Mouse (Mus musculus) CD8-positive naive resting alpha-beta T cell, adult 2 months (primary cell): ENCODE data around the gene Apbb2.

ENCODE experiments used
- DNase-seq, 2 experiments: peaks; one replicate each; pipeline ENCODE4 v3.0.0; 2022; ENCODE audit warnings: low read depth in 2 of 2, low spot score in 2 of 2

The Apbb2 gene

DNA sequence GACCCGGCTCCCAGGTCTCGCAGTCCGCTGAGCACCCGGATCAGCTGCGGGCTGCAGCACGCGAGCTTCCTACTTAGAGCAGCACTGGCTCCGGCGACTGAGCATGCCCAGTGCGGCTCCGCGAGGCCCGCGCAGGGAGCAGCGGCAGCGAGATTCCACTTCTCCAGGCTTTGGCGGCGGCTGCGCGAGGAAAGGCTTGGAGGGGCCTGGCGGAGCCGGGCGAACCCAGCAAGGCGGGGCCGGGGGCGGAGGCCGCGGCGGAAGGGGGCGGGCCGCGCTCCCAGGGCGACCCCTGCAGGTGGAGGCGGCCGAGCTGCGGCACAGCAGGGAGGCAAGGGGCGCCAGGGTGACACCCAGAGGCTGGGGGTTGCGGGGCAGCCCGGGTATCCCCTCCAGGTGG is at the start of gene Apbb2:
TSS of gene Apbb2 (minus strand) at position 188 of the 400 bp plus-strand sequence.
- DNase-seq = peak; percentile 77 to 79

DNA sequence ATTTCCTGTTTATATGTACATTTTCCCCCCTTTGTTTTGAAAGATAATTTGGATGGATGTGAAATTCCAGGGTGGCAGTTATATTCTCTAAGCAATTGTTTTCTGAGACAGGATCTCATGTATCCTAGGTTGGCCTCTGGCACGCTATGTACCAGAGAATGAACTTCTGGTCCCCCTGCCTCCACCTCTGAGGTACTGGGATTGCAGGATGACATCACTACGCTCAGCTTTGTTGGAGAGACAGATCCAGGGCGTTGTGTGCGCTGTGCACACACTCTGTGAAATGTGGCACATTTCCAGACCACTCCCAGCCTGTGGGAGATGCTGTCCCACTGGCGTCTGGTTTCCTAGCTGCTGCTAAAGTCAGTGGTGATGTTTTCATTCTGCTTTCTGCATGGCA is 35.6 kb upstream of the Apbb2 start:
- DNase-seq = no peak

DNA sequence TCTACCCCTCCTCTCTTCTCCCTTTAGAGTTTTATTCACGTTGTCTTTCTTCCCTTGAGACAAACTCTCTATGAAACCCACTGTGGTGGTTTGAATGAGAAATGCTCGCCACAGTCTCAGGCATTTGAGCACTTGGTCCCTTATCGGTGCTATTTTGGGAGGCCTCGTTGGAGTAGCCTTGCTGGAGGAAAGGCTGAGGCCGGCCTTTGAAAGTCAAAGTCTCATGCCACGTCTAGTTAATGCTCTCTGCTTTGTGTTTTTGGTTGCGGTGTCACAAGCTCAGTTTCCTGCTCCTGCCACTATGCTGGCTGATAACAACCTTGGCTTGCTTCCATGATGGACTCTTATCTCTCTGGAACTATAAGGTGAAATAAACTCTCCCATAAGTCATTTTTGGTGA is 28.9 kb upstream of the Apbb2 start:
- DNase-seq = no peak

DNA sequence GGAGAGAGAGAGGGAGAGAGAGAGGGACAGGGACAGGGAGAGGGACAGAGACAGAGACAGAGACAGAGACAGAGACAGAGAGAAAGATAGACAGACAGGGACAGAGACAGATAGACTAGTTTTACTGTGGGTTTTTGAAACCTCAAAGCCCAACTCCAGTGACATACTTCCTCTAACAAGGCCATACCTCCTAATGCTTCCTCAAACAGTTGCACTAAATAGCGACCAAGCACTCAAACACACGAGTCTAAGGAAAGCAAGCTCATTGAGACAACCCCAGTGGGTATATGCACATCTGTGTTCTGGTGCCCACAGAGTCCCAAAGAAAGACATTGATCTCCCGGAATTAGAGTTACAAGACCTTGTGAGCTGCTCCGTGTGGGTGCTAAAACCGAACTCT is 24.7 kb upstream of the Apbb2 start:
- DNase-seq = no peak

DNA sequence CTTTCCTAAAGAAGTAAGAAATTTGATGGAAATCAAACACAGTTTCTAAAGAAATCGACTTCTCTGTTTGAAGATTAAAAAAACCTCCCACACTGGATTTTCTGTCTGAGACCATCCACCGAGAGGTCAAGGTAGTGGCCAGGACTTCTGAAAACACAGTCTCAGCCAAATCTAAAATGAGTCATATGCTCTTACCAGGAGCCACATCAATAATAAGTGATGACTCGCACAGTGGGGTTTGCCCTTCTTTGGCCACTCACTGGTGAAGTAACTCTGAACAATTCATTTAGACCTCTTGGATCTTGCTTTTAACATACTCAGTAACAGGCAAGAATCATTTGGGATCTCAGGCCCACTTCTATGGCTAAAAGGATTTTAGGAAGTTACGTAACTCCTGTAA is 23.6 kb upstream of the Apbb2 start:
- no peak for DNase-seq

DNA sequence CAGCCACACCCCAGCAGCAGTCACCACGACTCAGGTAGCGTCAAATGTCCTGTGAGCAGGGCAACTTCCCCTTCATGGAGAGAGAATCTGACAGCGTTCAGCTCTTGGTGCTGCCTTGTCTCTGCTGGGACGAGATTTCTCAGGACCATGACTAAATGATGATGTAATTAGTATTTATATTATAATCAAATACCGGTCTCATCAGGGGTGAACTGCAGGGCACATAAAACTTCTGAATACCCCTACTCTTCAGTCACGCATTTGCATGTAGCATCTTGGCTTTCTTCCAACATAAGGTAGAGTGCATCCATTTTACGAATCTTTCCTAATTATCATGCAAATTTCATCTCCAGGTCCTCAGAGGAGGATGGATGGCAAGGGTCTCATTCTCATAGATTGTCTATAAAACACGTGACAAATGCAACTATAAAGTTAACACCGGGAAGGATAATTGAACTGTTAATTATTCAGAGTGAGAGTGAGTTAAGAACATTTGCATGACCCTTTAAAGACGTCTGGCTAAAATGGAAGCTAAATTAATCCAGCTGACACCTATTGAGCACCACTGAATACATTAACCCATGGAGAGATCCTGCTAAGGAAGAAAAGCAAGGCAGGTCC is 17.0 kb upstream of the Apbb2 start:
- no peak for DNase-seq

DNA sequence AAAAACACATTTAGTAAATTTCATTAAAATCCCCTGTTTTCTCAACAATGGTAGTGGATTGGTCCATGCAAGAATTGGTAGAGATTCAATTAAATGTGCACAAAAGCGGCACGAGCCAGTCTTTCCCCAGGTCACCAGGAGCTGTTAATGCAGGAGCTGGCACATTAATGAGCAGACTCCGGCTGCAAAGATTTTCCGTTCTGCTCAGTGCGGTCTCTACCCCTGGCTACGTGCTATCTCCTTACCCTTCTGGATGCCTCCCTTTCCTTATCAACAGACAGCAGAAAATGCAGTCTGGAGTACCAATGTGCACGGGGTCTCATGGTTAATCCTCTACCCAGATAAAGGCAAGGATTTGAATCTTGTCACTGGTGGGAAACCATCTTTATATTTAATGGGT is 9.2 kb upstream of the Apbb2 start:
- DNase-seq = no peak

DNA sequence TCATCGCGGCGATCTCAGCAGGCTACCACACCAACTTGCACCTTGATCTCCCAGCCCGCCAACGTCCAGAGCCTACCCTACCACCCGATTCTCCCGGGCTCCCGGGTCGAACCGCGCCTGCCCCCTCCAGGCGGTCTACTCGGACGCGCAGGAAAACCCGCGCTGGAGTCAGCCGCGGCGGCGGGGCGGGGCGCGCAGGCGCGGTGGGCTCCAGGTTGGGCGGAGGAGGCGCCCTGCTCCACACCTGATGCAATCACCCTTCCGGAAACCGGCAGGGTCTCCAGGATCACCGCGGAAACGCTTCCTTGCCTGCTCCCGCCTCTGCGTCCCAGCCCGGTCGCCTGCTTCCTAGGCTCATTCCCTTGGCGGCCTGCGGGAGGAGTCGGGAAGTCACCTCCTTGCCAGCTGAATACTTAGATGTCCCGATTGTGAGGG is 1.6 kb upstream of the Apbb2 start:
- DNase-seq = peak; percentile 44 to 48

DNA sequence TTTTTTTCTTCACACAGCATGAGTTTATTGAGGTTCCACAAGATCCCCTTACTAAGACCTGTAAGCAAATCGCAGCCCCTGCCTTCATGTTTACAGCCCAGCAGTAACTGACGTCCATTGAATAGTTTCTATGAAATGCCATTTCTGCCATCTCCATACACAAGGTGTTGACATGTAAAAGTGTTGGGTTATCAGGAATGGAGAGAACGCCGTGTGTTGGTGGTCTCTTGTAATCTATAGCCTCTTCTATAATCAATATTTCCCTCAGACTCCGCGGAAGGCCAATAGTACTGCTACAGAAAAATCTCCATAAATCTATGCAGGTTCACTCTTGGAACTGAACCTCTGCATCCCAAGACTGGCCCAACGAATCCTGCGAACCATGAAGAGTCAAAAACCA is 1.1 kb upstream of the Apbb2 start:
- DNase-seq = no peak

DNA sequence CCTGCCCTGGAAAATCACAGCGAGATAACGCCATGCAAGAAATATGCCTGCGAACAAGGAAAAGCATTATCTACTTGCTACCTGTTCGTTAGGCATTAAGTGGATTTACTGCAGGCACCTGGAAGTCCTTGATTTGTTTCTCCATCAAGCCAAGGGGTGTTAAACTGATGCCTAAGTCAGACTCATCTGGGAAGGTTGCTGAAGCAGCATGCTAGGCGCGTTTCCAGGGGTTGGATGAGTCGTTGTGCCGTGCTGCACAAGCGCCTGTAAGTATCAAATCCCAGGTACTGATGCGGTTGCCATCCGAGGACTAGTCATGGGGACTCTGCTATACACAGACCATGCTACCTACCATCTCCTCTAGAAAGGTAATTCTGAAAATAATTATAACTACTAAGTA is 611 bp upstream of the Apbb2 start:
- DNase-seq = no peak

DNA sequence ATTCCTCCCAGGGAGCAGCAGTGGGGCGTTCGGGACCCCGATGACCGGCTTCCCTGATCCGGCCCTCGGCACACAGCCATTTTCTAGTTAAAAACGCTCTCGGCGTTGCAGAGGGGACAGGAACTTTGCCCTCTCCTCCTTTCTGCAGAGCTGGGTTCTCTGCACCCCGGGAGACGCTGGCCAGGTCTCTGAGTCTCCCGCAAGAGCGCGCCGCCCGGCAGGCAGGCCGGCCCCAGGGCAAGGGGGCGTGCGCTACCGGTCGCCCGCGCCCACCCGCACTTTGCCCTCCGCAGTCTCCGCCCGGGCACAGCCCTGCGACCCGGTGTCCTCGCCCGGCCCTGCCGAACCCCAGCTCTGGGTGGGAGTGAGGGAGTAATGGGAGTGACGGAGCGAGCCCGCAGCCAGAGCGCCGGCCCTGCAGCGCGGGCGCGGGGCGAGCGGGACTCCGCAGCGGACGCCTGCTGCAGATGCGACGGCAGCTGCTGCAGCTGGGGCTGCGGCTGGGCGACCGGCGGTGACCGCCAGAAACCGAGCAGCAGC is 593 bp downstream of the Apbb2 start:
- DNase-seq = peak in 1 of 2 experiments; percentile 6

DNA sequence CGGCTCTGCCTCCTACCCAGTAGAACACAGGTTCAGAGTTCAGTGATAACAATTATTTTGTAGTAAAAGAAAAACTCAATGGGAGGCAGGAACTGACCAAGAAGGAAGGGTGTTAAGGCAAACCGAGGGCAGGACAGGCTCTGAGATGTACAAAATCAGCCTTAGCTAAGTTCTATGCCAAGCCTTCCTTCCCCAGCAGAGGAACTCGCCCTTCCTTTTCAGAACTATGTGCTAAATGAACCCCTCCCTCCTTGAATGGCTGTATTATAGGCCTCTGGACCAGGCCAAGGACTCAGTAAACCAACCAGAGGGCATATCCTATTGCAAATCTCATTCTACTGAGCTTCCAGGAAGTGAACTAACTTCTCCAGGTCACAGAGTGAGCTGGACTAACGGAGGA is 3.6 kb downstream of the Apbb2 start:
- DNase-seq = no peak

DNA sequence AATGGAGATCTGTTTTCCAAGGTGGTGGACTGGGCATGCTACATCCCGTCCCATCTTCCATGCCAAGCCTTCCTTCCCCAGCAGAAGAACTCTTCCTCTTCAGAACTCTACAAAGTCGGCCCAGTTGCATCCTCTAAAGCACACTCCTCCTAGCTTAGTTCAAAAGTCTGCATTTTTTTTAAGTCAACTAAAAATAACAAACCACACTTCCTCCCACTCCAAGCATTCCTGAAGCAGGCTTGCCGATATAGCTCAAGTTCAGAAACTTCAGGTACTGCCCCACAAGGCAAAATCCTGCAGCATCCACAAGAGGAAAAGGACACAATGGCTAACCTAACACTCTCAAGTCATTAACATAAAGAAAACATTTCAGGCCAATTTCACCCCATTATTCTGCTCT is 4.9 kb downstream of the Apbb2 start:
- no peak for DNase-seq

DNA sequence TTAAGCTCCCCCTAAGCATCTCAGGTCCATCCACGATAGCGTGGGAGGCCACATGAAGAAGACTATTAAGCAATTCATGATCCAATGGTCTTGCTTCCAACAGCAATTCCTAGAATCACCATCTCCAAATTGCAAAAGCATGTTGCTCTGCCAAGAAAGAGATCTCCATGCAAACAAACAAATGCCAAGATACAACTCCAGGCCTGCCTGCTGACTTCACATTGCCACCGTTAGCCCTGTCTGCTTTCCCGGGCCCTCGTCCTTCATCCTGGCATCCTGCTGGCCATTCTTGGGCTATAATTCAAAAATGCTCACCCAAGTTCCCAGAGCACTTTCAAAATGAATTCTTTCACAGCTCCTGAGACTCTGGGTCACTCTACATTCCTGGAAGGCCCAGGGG is 5.6 kb downstream of the Apbb2 start:
- DNase-seq = no peak

DNA sequence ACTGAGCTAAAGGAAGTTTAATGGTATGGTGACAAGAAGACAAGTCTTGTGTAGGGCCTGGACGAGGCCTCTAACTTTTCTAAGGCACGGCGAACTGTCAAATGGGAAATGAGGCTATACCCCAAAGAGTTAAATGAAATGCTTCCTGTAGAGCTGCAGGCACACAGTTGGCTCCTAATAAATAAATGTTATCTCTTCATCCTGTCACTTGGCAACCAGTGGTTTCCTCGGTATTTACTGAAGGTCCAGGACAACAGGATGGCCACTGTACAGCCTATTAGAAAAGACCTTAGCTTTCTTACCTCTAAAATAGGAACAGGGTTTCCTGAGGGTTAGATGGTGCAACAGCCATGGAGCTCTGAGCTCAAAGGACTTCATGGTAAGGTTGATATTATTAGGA is 6.7 kb downstream of the Apbb2 start:
- no peak for DNase-seq

DNA sequence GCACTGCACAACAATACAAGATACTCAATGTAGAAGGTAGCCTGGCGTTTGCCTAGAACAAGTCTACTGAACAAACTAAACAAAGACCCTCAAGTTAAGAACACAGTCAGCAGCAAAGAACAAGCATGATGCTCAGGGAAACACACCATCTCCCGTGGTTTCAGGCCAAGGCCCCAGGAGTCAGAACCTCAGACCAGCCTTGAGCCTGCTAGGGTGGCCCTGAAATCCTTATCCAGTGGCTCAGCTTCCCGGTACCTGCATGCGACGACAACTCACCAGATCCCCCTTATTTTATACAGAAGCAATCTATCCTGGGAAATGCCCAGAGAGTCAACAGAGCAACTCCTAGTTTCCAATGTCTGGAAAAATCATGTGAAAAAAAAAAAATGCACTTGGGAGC is 7.2 kb downstream of the Apbb2 start:
- DNase-seq = no peak

DNA sequence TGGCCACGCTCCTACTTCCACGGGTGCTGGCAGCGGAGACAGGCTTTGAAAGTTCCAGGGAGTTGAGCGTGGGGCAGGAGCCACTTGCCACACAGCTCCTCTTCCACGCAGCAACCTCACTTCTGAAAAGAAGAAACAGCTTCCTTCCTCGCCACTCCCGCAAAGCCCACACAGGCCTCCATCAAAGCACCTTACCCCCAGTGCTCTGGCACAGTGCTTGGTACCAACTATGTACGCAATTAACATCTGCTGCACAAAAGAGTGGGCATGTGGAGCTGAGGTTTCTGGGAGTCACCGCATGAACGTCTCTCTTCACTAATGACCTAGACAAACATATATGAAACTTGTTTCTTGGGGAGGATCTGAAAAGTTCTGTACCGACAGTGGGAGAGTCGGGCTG is 8.3 kb downstream of the Apbb2 start:
- DNase-seq = no peak

DNA sequence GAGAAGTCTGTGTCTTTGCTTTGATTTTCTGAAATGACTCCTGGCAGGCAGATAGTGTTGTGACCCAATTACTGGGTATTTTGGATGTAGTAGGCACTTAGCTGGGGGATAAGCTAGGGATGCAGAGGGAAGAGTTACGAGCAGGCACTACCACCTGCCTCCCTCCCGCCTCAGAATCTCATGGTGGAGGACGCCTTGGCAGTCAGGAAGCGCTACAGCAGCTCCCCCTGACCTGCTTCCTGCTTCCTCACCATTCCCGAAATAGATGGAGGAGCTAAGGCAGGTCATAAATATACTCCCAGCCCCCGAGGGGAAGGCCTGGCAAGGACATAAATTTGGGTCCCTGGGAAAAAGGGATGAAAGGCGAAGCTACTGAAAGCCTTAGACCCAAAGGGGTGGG is 9.3 kb downstream of the Apbb2 start:
- DNase-seq = no peak

DNA sequence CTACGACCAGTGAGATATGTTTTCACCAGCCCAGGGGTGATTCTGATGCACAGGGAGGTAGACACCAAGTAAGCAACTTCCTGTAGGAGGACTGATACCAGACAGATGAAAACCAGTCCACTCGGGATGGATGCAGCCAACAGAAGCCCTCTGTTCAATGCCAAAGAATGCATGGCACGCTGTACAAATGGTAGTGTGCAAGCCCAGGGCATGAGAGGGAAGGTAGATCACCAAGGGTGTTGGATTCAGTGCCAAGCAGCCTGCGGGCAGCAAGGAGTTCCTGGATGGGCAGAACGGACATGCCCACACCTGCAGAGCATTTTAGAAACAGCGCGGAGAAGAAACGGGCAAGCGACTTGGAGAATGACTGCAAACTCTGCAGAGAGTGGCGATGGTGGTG is 10.8 kb downstream of the Apbb2 start:
- no peak for DNase-seq

DNA sequence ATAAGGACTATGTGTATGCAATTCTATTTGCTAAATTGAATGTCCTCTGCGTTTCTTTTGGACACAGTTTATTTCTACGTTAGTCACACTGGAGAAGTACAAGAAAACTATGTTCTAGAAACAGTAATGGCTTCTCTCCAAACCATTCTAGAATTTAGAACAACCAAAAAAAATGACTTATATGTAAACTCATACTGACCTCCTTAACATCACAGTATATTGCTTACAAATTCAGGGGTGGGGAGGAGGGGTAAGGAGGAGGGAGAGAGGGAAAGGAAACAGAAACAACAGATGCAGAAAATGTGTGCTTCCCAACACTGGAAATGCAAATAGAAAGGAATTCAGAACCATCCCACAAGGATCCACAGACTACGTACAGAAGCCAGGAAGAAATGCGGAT is 11.4 kb downstream of the Apbb2 start:
- DNase-seq = no peak

DNA sequence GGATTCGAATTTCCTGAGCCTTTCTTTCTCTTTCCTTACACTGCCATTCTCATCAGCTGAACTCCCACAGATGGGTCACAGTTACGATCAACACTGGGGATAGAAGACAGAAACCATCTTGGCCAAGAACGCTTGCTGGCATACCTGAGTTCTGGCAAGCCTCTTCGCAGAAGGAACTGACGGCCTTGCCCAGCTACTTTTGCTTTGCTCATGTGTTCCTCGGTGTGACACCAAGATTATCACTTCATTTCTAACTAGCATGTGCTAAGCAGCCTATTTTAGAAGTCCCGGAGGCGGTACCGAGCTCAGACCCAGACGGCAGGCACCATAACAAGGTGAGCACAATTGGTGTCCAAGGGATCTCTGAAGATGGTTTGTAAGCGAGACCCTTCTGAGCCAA is 12.9 kb downstream of the Apbb2 start:
- no peak for DNase-seq

DNA sequence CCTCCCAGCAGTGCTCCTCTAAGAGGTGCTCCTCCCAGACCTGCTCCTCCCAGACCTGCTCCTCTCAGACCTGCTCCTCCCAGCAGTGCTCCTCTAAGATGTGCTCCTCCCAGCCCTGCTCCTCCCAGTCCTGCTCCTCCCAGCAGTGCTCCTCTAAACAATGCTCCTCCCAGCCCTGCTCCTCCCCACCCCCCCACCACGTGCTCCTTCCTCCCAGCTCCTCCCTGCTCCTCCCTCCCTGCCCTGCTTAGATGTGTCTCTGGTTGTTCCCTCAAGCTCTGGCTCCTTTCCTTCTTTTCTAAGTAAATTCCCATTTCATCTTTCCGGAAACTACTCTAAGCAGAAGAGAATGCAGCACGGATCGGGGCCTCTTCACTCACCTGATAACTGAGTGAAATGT is 14.2 kb downstream of the Apbb2 start:
- DNase-seq = no peak

DNA sequence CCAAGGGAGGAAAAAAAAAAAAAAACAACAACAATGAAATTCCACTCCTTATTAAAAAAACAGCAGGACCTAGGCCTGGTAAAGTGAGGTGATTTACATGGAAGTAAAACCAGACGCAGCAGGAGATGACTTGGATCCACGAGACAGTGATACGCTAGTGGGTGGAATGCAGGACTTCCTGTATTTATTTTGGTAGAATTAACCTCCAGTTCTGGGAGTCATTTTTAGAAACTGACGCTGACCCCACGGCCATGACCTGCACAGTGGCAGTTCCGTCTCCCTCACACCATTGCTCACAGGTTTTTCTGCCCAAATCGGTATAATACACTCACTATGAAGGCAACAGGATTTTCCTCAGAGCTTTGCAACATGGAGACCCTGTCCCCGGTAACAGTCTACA is 14.8 kb downstream of the Apbb2 start:
- no peak for DNase-seq

DNA sequence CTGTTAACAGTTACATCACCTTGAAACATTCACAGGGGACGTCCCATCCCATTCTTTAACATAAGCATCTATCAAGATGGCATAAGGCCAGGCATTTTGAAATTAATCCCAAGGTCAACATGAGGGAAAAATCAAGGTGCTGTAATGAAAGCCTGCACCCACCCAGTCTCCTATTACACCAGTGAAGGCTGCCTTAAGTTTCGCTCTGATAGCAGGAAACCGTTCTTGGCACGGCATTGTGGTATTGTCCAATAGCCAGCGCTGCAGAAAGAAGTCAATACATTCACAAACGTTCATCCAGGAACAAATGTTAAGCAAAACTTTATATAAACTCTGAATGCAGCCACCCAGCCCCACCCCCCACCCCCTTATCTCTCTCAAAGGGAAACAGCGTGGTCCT is 15.4 kb downstream of the Apbb2 start:
- no peak for DNase-seq
